Mouse (Mus musculus): ENCODE results near the gene Gp5.

DNA sequence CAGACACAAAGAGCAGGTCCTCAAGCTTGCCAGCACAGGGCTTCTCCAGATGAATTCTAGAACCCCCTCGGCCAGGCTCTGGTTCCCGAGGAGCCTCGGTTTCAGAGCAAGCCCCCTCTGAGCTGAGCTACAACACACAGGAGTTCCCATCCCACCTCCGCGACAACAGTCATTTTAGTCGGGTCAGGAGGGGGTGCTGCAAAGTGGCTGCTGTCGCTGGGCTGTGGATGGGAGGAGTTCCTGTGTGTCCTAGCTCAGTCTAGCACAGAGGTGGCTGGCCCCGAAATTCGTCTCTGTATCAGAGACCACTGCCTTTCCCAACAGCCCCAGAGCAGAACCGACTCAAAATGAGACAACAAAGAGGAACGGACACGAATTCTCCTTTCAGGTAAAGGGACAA lies 3.3 kb downstream of the Gp5 start:
- no peak for TF ChIP-seq CTCF (conservative IDR thresholded peaks at IDR 0.05; ENCODE audit: low read length)
- no peak for TF ChIP-seq POU5F1 (IDR thresholded peaks at IDR 0.05; ENCODE audit: borderline replicate concordance, low read length)
- TF ChIP-seq NANOG (IDR thresholded peaks at IDR 0.05; ENCODE audit: borderline replicate concordance, low read length) = no peak

All from E14TG2a.4 (cell line).